Mouse (Mus musculus): ENCODE data around the gene Neurl1a. TPM values are rescaled to one million over a fixed set of nuclear protein-coding genes. Genes with fewer than 3 reads are reported as not detected.

Neurl1a gene
- 0.68 and 1.0 TPM in 2 replicates for polyA plus RNA-seq (2012; ENCODE audit: low replicate concordance)

GRCm38 (mm10) chr19:47178431-47179271, at the start of gene Neurl1a:
Gene Neurl1a, plus strand, starts transcription at chr19:47178820.

GRCm38 (mm10) chr19:47137771-47138421, 40.7 kb upstream of the Neurl1a start, which contains the start of gene Calhm2:
Gene Calhm2, minus strand, starts transcription at chr19:47138294.

GRCm38 (mm10) chr19:47144154-47144553, 34.5 kb upstream of the Neurl1a start, which contains the start of gene Calhm1:
Gene Calhm1, minus strand, starts transcription at chr19:47144254.

GRCm38 (mm10) chr19:47157664-47158063, 21.0 kb upstream of the Neurl1a start, which contains the start of gene Calhm3:
Gene Calhm3, minus strand, starts transcription at chr19:47157764.

Other genes with a start within 250 kb of the Neurl1a start
- gene Ina, start 164.1 kb upstream of the Neurl1a start, polyA plus RNA-seq (2012; ENCODE audit: low replicate concordance): 0.11 TPM in 1 of 2 replicates, not detected in the other
- 2.5 and 8.1 TPM in 2 replicates for gene Nt5c2, start 163.7 kb upstream of the Neurl1a start, polyA plus RNA-seq (2012; ENCODE audit: low replicate concordance)
- gene Pcgf6, start 127.9 kb upstream of the Neurl1a start, polyA plus RNA-seq (2012; ENCODE audit: low replicate concordance): 16.3 and 18.9 TPM in 2 replicates
- 9.9 and 10.6 TPM in 2 replicates for gene Taf5, start 111.1 kb upstream of the Neurl1a start, polyA plus RNA-seq (2012; ENCODE audit: low replicate concordance)
- 3.3 and 8.6 TPM in 2 replicates for gene Usmg5, start 88.2 kb upstream of the Neurl1a start, polyA plus RNA-seq (2012; ENCODE audit: low replicate concordance)
- 15.2 and 21.0 TPM in 2 replicates for gene Pdcd11, start 88.1 kb upstream of the Neurl1a start, polyA plus RNA-seq (2012; ENCODE audit: low replicate concordance)
- gene Calhm2, start 40.5 kb upstream of the Neurl1a start, polyA plus RNA-seq (2012; ENCODE audit: low replicate concordance): 5.5 and 9.5 TPM in 2 replicates
- not detected in 2 replicates for gene Calhm1, start 34.6 kb upstream of the Neurl1a start, polyA plus RNA-seq (2012; ENCODE audit: low replicate concordance)
- not detected in 2 replicates for gene Calhm3, start 21.1 kb upstream of the Neurl1a start, polyA plus RNA-seq (2012; ENCODE audit: low replicate concordance)